Mouse (Mus musculus) intestine, embryonic 16.5 days (tissue): Measurements from ENCODE around the gene Dhx58. TPM values are rescaled to one million over a fixed set of nuclear protein-coding genes. Genes with fewer than 3 reads are reported as not detected.

Experiments used
- ATAC-seq: fragments of 200-750 bp; cut with Nextera tagmentation; 2 replicates; pipeline ENCODE4 v1.8.0; 2017; ENCODE audit warnings: moderate TSS enrichment, moderate library complexity
- H3K27ac ChIP-seq: fragments of 300-500 bp; sonication (generic); 2 replicates; pipeline ENCODE4 v1.5.1; 2014; ENCODE audit warnings: mild to moderate bottlenecking, low read length
- H3K27me3 ChIP-seq: fragments of 300-500 bp; sonication (generic); replicated peaks from 2 replicates; pipeline ENCODE4 v1.6.1; 2014; ENCODE audit warnings: low read length, control low read depth, mixed read lengths; ENCODE audit not compliant: control insufficient read depth, insufficient read depth
- H3K36me3 ChIP-seq: fragments of 300-500 bp; sonication (generic); 2 replicates; pipeline ENCODE4 v1.6.1; 2014; ENCODE audit warnings: low read length, control low read depth; ENCODE audit not compliant: control insufficient read depth, insufficient read depth
- H3K4me1 ChIP-seq: fragments of 300-500 bp; sonication (generic); 2 replicates; pipeline ENCODE4 v1.6.1; 2014; ENCODE audit warnings: low read length, control low read depth, mixed read lengths; ENCODE audit not compliant: control insufficient read depth, insufficient read depth
- H3K4me2 ChIP-seq: fragments of 300-500 bp; sonication (generic); 2 replicates; pipeline ENCODE4 v1.6.1; 2014; ENCODE audit warnings: low read depth, low read length, control low read depth
- H3K4me3 ChIP-seq: fragments of 300-500 bp; sonication (generic); 2 replicates; pipeline ENCODE4 v1.5.1; 2014; ENCODE audit warnings: mild to moderate bottlenecking, low read length
- H3K9ac ChIP-seq: fragments of 300-500 bp; sonication (generic); 2 replicates; pipeline ENCODE4 v1.6.1; 2014; ENCODE audit warnings: low read depth, low read length
- H3K9me3 ChIP-seq: fragments of 300-500 bp; sonication (generic); 2 replicates; pipeline ENCODE4 v1.6.1; 2016; ENCODE audit warnings: low read length, control low read depth; ENCODE audit not compliant: control insufficient read depth
- WGBS: fragments of 180-500 bp; shearing (Covaris S2); extraction: QIAGEN DNeasy Blood & Tissue Kit; methylation state at CpG from one replicate; pipeline ENCODE4 v1.1.7; 2014; 5-methylcytosine and 5-hydroxymethylcytosine counted together
- polyA plus RNA-seq: library from polyadenylated mRNA; unstranded; fragments of >200 nt; fragmentation: Nextera tagmentation; extraction: Ambion mirVana; gene quantifications from 2 replicates; pipeline ENCODE4 v1.2.1, GENCODE M21; 2015

Gene Dhx58
- polyA plus RNA-seq, 1 experiment from 2014 or later, result 3.4 TPM

- Histone ChIP-seq H3K4me2 (no peak overlapping the region), H3K27me3 (no peaks in the 10 kb centered on the region), H3K27ac (no peak overlapping the region), H3K36me3 (peaks cover 3% of the 10 kb centered on the region), H3K9ac (no peak overlapping the region), H3K4me3 (no peak overlapping the region), H3K9me3 (no peaks in the 10 kb centered on the region), H3K4me1 (peaks cover 40% of the 10 kb centered on the region)
- 95% methylated on average over 7 of the region's 7 CpGs for WGBS
- ATAC-seq, result no peak
Measured at GRCm38 (mm10) chr11:100718462-100718861, 14.4 kb upstream of the Dhx58 start.

- no peak overlapping the region for H3K4me3 ChIP-seq
- H3K9ac ChIP-seq, result no peak overlapping the region
- peaks cover 35% of the 10 kb centered on the region for H3K4me1 ChIP-seq
- H3K27ac ChIP-seq, result no peak overlapping the region
- ATAC-seq, result no peak
- peaks cover 3% of the 10 kb centered on the region for H3K36me3 ChIP-seq
- no peak overlapping the region for H3K4me2 ChIP-seq
- no peaks in the 10 kb centered on the region for H3K9me3 ChIP-seq
- H3K27me3 ChIP-seq, result no peaks in the 10 kb centered on the region
- 89% methylated on average over 3 of the region's 3 CpGs for WGBS
Measured at GRCm38 (mm10) chr11:100716649-100717048, 12.6 kb upstream of the Dhx58 start.

GRCm38 (mm10) chr11:100714948-100715347 lies 10.9 kb upstream of the Dhx58 start:
- Histone ChIP-seq H3K27me3 (no peaks in the 10 kb centered on the region), H3K4me3 (no peak overlapping the region), H3K27ac (no peak overlapping the region), H3K9me3 (no peaks in the 10 kb centered on the region), H3K36me3 (peaks cover 3% of the 10 kb centered on the region), H3K9ac (no peak overlapping the region), H3K4me2 (no peak overlapping the region), H3K4me1 (peaks cover 33% of the 10 kb centered on the region)
- WGBS, result 92% methylated on average over 6 of the region's 6 CpGs
- ATAC-seq, result no peak

- no peaks in the 10 kb centered on the region for H3K27me3 ChIP-seq
- WGBS, result 37% methylated on average over 6 of the region's 6 CpGs
- peak overlapping the region; percentile 64; the same call in 1 of the 2 replicates for H3K9ac ChIP-seq
- peak; percentile 34; the same call in 1 of the 2 replicates for ATAC-seq
- H3K27ac ChIP-seq, result peak overlapping the region; percentile 74
- peaks cover 31% of the 10 kb centered on the region for H3K4me1 ChIP-seq
- peak overlapping the region; percentile 60; the same call in 1 of the 2 replicates for H3K4me2 ChIP-seq
- no peak overlapping the region for H3K4me3 ChIP-seq
- H3K36me3 ChIP-seq, result peaks cover 3% of the 10 kb centered on the region
- no peaks in the 10 kb centered on the region for H3K9me3 ChIP-seq
Measured at GRCm38 (mm10) chr11:100714534-100714915, 10.5 kb upstream of the Dhx58 start.

- WGBS, result 12% methylated on average over 38 of the region's 38 CpGs
Measured at GRCm38 (mm10) chr11:100713735-100714533, 9.9 kb upstream of the Dhx58 start, which contains the start of gene Hspb9. Hspb9 (plus strand) TSS chr11:100713850.

GRCm38 (mm10) chr11:100713174-100713573 lies 9.1 kb upstream of the Dhx58 start:
- Histone ChIP-seq H3K4me2 (peak overlapping the region; percentile 60; the same call in 1 of the 2 replicates), H3K36me3 (peaks cover 13% of the 10 kb centered on the region), H3K27ac (peak overlapping the region; percentile 74), H3K4me1 (peaks cover 31% of the 10 kb centered on the region), H3K4me3 (no peak overlapping the region), H3K27me3 (no peaks in the 10 kb centered on the region), H3K9me3 (no peaks in the 10 kb centered on the region), H3K9ac (peak overlapping the region; percentile 64)
- no peak for ATAC-seq
- 73% methylated on average over 4 of the region's 4 CpGs for WGBS

More at GRCm38 (mm10) chr11:100713735-100714533, 9.9 kb upstream of the Dhx58 start, which contains the start of gene Hspb9:
- peak within 1 kb of the TSS; percentile 74 for H3K27ac ChIP-seq
- H3K9me3 ChIP-seq, result no peaks in the 10 kb centered on the region
- H3K4me2 ChIP-seq, result peak within 1 kb of the TSS; percentile 60
- peak; percentile 27; the same call in 1 of the 2 replicates for ATAC-seq
- H3K36me3 ChIP-seq, result peaks cover 8% of the 10 kb centered on the region
- no peaks in the 10 kb centered on the region for H3K27me3 ChIP-seq
- peaks cover 31% of the 10 kb centered on the region for H3K4me1 ChIP-seq
- peak within 1 kb of the TSS; percentile 64 for H3K9ac ChIP-seq
- peak within 1 kb of the TSS; percentile 39 for H3K4me3 ChIP-seq

- ATAC-seq, result peak; percentile 84
- Histone ChIP-seq H3K4me2 (peak within 1 kb of the TSS; percentile 78), H3K27ac (peak within 1 kb of the TSS; percentile 74), H3K36me3 (peaks cover 15% of the 10 kb centered on the region), H3K9me3 (no peaks in the 10 kb centered on the region), H3K4me3 (peak within 1 kb of the TSS; percentile 100), H3K9ac (peak within 1 kb of the TSS; percentile 99), H3K4me1 (peaks cover 31% of the 10 kb centered on the region), H3K27me3 (no peaks in the 10 kb centered on the region)
- 1% methylated on average over 47 of the region's 48 CpGs for WGBS
Measured at GRCm38 (mm10) chr11:100711783-100712615, 7.9 kb upstream of the Dhx58 start, which contains the start of gene Kat2a. Kat2a (minus strand) TSS chr11:100712465.

GRCm38 (mm10) chr11:100710977-100711376 lies 6.9 kb upstream of the Dhx58 start:
- no peaks in the 10 kb centered on the region for H3K27me3 ChIP-seq
- no peak for ATAC-seq
- peak overlapping the region; percentile 78; the same call in 1 of the 2 replicates for H3K4me2 ChIP-seq
- no peaks in the 10 kb centered on the region for H3K9me3 ChIP-seq
- H3K4me3 ChIP-seq, result no peak overlapping the region
- H3K27ac ChIP-seq, result no peak overlapping the region
- peak overlapping the region; percentile 99; the same call in 1 of the 2 replicates for H3K9ac ChIP-seq
- H3K36me3 ChIP-seq, result peaks cover 20% of the 10 kb centered on the region
- 71% methylated on average over 4 of the region's 4 CpGs for WGBS
- H3K4me1 ChIP-seq, result peaks cover 31% of the 10 kb centered on the region

- Histone ChIP-seq H3K9ac (0 out of 2 replicates have a peak overlapping the region, but pooled peaks have one; percentile 37), H3K4me2 (no peak overlapping the region), H3K27me3 (no peaks in the 10 kb centered on the region), H3K4me1 (peaks cover 31% of the 10 kb centered on the region), H3K27ac (no peak overlapping the region), H3K9me3 (no peaks in the 10 kb centered on the region), H3K36me3 (peaks cover 20% of the 10 kb centered on the region), H3K4me3 (no peak overlapping the region)
- 90% methylated on average over 15 of the region's 15 CpGs for WGBS
- no peak for ATAC-seq
Measured at GRCm38 (mm10) chr11:100710528-100710927, 6.5 kb upstream of the Dhx58 start.
